Mouse (Mus musculus) heart, embryonic 16.5 days (tissue): ENCODE data around the gene Cel. TPM values are rescaled to one million over a fixed set of nuclear protein-coding genes. Genes with fewer than 3 reads are reported as not detected.

Source experiments
- ATAC-seq: fragments of 200-750 bp; cut with Nextera tagmentation; replicated peaks from 2 replicates; pipeline ENCODE4 v1.8.0; 2017; ENCODE audit warnings: moderate number of reproducible peaks; ENCODE audit not compliant: insufficient read depth, low FRiP score; ENCODE audit errors: extremely low read depth
- H3K27ac ChIP-seq: fragments of 300-500 bp; sonication (generic); 2 replicates; pipeline ENCODE4 v1.5.1; 2014; ENCODE audit warnings: mild to moderate bottlenecking, low read length, control low read depth, moderate library complexity
- H3K27me3 ChIP-seq: fragments of 300-500 bp; sonication (generic); 2 replicates; pipeline ENCODE4 v1.6.1; 2014; ENCODE audit warnings: low read length, mixed read lengths; ENCODE audit not compliant: control insufficient read depth, insufficient read depth
- H3K36me3 ChIP-seq: fragments of 300-500 bp; sonication (generic); 2 replicates; pipeline ENCODE4 v1.6.1; 2014; ENCODE audit not compliant: control insufficient read depth, insufficient read depth
- H3K4me1 ChIP-seq: fragments of 300-500 bp; sonication (generic); 2 replicates; pipeline ENCODE4 v1.6.1; 2014; ENCODE audit warnings: low read length, mixed read lengths; ENCODE audit not compliant: control insufficient read depth, insufficient read depth
- H3K4me2 ChIP-seq: fragments of 300-500 bp; sonication (generic); 2 replicates; pipeline ENCODE4 v1.6.1; 2014; ENCODE audit warnings: low read depth, mild to moderate bottlenecking, control low read depth, low read length
- H3K4me3 ChIP-seq: fragments of 300-500 bp; sonication (generic); 2 replicates; pipeline ENCODE4 v1.5.1; 2014; ENCODE audit warnings: mild to moderate bottlenecking, control low read depth, low read length
- H3K9ac ChIP-seq: fragments of 300-500 bp; sonication (generic); 2 replicates; pipeline ENCODE4 v1.6.1; 2014; ENCODE audit warnings: low read length, control low read depth
- H3K9me3 ChIP-seq: fragments of 300-500 bp; sonication (generic); replicated peaks from 2 replicates; pipeline ENCODE4 v1.6.1; 2016; ENCODE audit warnings: low read length; ENCODE audit not compliant: control insufficient read depth
- WGBS: fragments of 180-500 bp; shearing (Covaris S2); extraction: QIAGEN DNeasy Blood & Tissue Kit; methylation state at CpG from one replicate; pipeline ENCODE4 v1.1.7; 2014; 5-methylcytosine and 5-hydroxymethylcytosine counted together
- polyA plus RNA-seq: library from polyadenylated mRNA; unstranded; fragments of >200 nt; fragmentation: Nextera tagmentation; extraction: Ambion mirVana; gene quantifications from 2 replicates; pipeline ENCODE4 v1.2.1, GENCODE M21; 2015

The Cel gene
- 0.30 TPM in 1 of 2 replicates, not detected in the other for polyA plus RNA-seq

DNA sequence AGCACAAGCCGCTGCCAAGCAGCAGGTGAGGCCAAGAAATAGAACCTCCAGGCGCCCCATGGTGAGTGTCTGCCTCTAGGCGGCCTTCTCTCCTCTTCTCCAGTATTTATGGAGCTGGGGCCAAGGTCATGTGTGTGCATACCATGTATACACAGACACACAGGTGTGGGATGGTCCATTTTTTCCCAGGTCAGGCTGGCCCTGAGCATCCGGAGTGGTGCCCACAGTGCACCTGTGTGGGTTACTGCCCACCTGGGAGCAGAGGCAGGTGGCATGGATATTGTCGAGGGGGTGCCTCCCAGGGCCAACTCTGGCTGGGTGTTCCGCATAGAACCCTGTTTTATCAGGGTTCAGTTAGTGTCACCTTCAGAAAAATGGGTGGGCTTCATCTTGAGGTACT lies at the start of gene Cel:
Gene Cel (minus strand): TSS at position 101 of the 400 bp plus-strand sequence.
- ATAC-seq = no peak
- Histone ChIP-seq H3K27ac (no peak within 1 kb of the TSS), H3K27me3 (no peaks in the 10 kb centered on the region), H3K9me3 (no peaks in the 10 kb centered on the region), H3K36me3 (peaks cover 21% of the 10 kb centered on the region), H3K4me2 (no peak within 1 kb of the TSS), H3K4me1 (no peaks in the 10 kb centered on the region), H3K4me3 (no peak within 1 kb of the TSS), H3K9ac (no peak within 1 kb of the TSS)
- WGBS = 70% methylated on average over 6 of the region's 6 CpGs

DNA sequence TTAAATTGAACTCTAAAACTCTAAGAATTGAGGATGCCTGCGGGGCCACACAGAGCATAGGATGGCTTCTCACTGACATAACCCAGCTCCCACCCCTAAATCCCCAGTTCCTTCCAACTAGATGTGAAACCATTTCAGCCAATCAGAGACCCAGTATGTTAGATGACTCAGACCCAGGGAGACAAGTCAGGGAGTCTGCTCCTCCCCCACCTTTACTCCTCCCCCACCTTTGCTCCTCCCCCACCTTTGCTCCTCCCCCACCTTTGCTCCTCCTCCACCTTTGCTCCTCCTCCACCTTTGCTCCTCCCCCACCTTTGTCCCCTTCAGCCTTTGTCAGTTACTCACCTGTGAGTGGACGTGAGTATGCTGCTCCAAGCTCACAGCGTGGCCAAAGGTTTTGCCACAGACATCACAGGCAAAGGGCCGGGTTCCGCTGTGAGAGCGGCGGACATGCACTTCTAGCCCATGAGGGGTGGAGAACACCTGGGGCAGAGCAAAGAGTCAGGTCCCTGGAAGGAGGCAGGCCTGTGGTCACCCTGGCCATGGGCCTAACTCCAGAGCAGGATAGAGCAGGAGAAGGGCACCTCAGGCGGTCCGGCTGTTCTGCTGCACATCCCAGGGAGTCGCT lies 49.3 kb upstream of the Cel start:
- H3K27me3 ChIP-seq = no peaks in the 10 kb centered on the region
- no peak overlapping the region for H3K9ac ChIP-seq
- no peak overlapping the region for H3K4me3 ChIP-seq
- ATAC-seq = no peak
- H3K4me1 ChIP-seq = peaks cover 5% of the 10 kb centered on the region; the same call in 1 of the 2 replicates
- no peak overlapping the region for H3K4me2 ChIP-seq
- H3K9me3 ChIP-seq = no peaks in the 10 kb centered on the region
- 74% methylated on average over 10 of the region's 10 CpGs for WGBS
- no peaks in the 10 kb centered on the region for H3K36me3 ChIP-seq
- no peak overlapping the region for H3K27ac ChIP-seq

GRCm38 (mm10) chr2:28611407-28611787 lies 48.2 kb upstream of the Cel start:
- no peak overlapping the region for H3K27ac ChIP-seq
- H3K27me3 ChIP-seq = no peaks in the 10 kb centered on the region
- ATAC-seq = no peak
- H3K4me2 ChIP-seq = no peak overlapping the region
- WGBS = 85% methylated on average over 17 of the region's 17 CpGs
- no peak overlapping the region for H3K9ac ChIP-seq
- no peaks in the 10 kb centered on the region for H3K36me3 ChIP-seq
- H3K9me3 ChIP-seq = no peaks in the 10 kb centered on the region
- H3K4me1 ChIP-seq = no peaks in the 10 kb centered on the region
- H3K4me3 ChIP-seq = no peak overlapping the region

DNA sequence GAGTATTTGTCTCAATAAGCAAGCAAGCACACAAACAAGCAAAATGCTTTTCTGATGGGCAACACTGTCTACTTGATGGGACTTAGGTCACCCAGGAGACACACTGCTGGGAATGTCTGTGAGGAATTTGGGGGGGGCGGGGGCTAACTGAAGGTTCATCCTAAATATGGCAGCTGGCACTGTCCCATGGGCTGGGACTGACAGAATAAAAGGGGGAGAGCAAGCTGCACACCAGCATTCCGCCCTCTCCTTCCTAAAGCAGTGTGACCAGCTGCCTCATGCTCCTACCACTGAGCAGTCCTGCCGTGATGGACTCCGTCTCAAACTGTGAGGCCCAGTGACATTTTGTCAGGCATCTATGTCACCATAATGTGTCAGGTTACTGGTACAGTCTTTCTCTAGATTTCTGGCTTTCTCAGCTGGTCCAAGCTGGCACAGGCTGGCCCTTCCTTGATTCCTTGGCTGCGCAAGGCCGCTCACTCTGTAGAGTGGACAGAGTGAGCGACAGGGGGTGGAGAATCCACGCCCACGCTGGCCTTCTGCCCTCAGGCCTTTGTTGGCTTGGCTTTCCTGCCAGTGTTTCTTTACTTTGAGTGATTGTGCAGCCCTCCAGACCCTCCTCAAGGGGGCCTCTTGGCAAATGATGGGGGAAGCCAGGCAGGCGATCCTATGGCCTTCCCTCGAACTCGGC lies 47.7 kb upstream of the Cel start:
- Histone ChIP-seq H3K4me2 (no peak overlapping the region), H3K9me3 (no peaks in the 10 kb centered on the region), H3K4me1 (no peaks in the 10 kb centered on the region), H3K36me3 (no peaks in the 10 kb centered on the region), H3K27ac (no peak overlapping the region), H3K9ac (no peak overlapping the region), H3K4me3 (no peak overlapping the region), H3K27me3 (no peaks in the 10 kb centered on the region)
- ATAC-seq = no peak
- WGBS = 76% methylated on average over 12 of the region's 12 CpGs

GRCm38 (mm10) chr2:28609851-28610250 lies 46.6 kb upstream of the Cel start:
- Histone ChIP-seq H3K9me3 (no peaks in the 10 kb centered on the region), H3K9ac (no peak overlapping the region), H3K27ac (no peak overlapping the region), H3K27me3 (no peaks in the 10 kb centered on the region), H3K4me1 (no peaks in the 10 kb centered on the region), H3K36me3 (no peaks in the 10 kb centered on the region), H3K4me2 (no peak overlapping the region), H3K4me3 (no peak overlapping the region)
- 61% methylated on average over 10 of the region's 10 CpGs for WGBS
- no peak for ATAC-seq

DNA sequence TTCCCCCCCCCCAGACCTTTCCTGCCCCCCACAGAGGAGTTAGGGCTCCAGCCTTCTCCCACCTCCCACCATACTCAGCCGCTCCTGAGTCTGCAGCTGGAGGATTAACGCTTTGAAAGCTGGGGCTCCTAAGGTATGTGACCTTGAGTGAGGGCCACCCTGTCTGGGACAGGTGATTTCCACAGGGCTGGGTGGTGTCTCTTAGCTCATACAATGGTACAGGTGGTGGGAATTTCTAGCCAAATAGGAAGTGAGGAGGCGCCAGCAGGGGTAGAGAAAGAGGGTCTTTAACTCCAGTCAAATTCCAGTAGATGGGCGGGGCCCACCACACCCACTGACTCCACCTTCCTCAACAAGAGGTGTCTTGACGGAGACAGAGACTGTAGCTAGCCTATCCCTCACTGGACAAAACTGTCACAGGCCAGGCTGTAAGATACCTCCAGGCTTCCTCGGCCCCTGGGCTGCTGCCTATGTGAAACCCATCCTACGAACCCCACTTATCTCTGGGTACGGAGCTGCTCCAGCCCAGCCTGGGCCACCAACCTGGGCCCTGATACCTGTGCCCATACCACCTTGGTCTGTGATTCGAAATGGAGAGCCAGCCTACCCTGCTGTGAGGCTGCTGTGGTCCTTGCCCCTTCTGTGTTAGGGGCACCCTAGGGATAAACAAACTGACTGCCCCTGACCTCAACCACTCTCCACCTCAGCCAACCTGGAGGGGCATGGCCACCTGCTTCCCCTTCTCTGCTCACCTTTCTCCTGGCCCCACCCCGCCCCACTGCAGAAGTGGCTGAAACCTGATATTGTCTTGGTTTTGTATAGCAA lies 44.4 kb upstream of the Cel start:
- Histone ChIP-seq H3K4me3 (no peak overlapping the region), H3K36me3 (no peaks in the 10 kb centered on the region), H3K9ac (no peak overlapping the region), H3K9me3 (no peaks in the 10 kb centered on the region), H3K4me2 (no peak overlapping the region), H3K4me1 (no peaks in the 10 kb centered on the region), H3K27ac (no peak overlapping the region), H3K27me3 (no peaks in the 10 kb centered on the region)
- no peak for ATAC-seq
- WGBS = 47% methylated on average over 10 of the region's 10 CpGs

- Histone ChIP-seq H3K9me3 (no peaks in the 10 kb centered on the region), H3K4me1 (peaks cover 6% of the 10 kb centered on the region), H3K27me3 (no peaks in the 10 kb centered on the region), H3K9ac (no peak overlapping the region), H3K4me3 (no peak overlapping the region), H3K36me3 (no peaks in the 10 kb centered on the region), H3K4me2 (no peak overlapping the region), H3K27ac (no peak overlapping the region)
- no peak for ATAC-seq
- 58% methylated on average over 8 of the region's 8 CpGs for WGBS
These were observed 43.6 kb upstream of the Cel start for GRCm38 (mm10) chr2:28606601-28607340.

GRCm38 (mm10) chr2:28605789-28606541 lies 42.8 kb upstream of the Cel start:
- peaks cover 7% of the 10 kb centered on the region for H3K4me1 ChIP-seq
- H3K9ac ChIP-seq = no peak overlapping the region
- no peak overlapping the region for H3K4me3 ChIP-seq
- ATAC-seq = no peak; the same call in 1 of the 2 replicates
- 61% methylated on average over 14 of the region's 14 CpGs for WGBS
- no peak overlapping the region for H3K4me2 ChIP-seq
- no peaks in the 10 kb centered on the region for H3K36me3 ChIP-seq
- H3K9me3 ChIP-seq = no peaks in the 10 kb centered on the region
- no peak overlapping the region for H3K27ac ChIP-seq
- no peaks in the 10 kb centered on the region for H3K27me3 ChIP-seq
